Mouse (Mus musculus) ES-E14 (cell line): ENCODE results near the gene Ank2. TPM values are rescaled to one million over a fixed set of nuclear protein-coding genes. Genes with fewer than 3 reads are reported as not detected.

Source experiments
- DNase-seq: peaks from one replicate; pipeline ENCODE4 v3.0.0-alpha.2; 2013; ENCODE audit warnings: low read depth, low spot score
- H3K27ac ChIP-seq: 2 replicates; pipeline ENCODE4 v1.5.1; 2012; ENCODE audit warnings: low read depth, mild to moderate bottlenecking, low read length, moderate library complexity, mixed read lengths; ENCODE audit not compliant: poor library complexity, insufficient read depth, severe bottlenecking
- H3K36me3 ChIP-seq: 2 replicates; pipeline ENCODE4 v1.6.1; 2012; ENCODE audit warnings: mild to moderate bottlenecking, low read length, moderate library complexity, mixed read lengths; ENCODE audit not compliant: control insufficient read depth, poor library complexity, insufficient read depth, severe bottlenecking
- H3K4me1 ChIP-seq, 2 experiments: fragments of 150-350 bp in 1 of 2; sonication (generic) in 1 of 2; 2 replicates each; pipeline ENCODE4 v1.6.1; 2012; ENCODE audit warnings: low read length in 2 of 2, mild to moderate bottlenecking in 1 of 2, mixed read lengths in 1 of 2; ENCODE audit not compliant: control insufficient read depth in 2 of 2, insufficient read depth in 2 of 2, poor library complexity in 1 of 2
- H3K4me3 ChIP-seq, 2 experiments: fragments of 150-350 bp in 1 of 2; sonication (generic) in 1 of 2; 2 replicates each; pipeline ENCODE4 v1.5.1; 2012; ENCODE audit warnings: low read length in 2 of 2, low read depth in 1 of 2, mild to moderate bottlenecking in 1 of 2, mixed read lengths in 1 of 2; ENCODE audit not compliant: insufficient read depth in 1 of 2, poor library complexity in 1 of 2, severe bottlenecking in 1 of 2
- H3K9ac ChIP-seq: 2 replicates; pipeline ENCODE4 v1.6.1; 2012; ENCODE audit warnings: low read depth, mild to moderate bottlenecking, low read length, mixed read lengths; ENCODE audit not compliant: poor library complexity, insufficient read depth, severe bottlenecking
- H3K9me3 ChIP-seq: fragments of 150-350 bp; sonication (generic); 2 replicates; pipeline ENCODE4 v1.6.1; 2012; ENCODE audit warnings: low read depth, mild to moderate bottlenecking, low read length; ENCODE audit not compliant: control insufficient read depth, insufficient read depth
- CHD2 ChIP-seq: IDR thresholded peaks from 2 replicates; pipeline ENCODE4 v1.6.1; 2014; ENCODE audit warnings: mild to moderate bottlenecking, low read depth, low read length, inconsistent platforms
- HCFC1 ChIP-seq: IDR thresholded peaks from 2 replicates; pipeline ENCODE4 v1.6.1; 2012; ENCODE audit warnings: low read length, inconsistent platforms, borderline replicate concordance; ENCODE audit not compliant: insufficient read depth
- MAFK ChIP-seq: IDR thresholded peaks from 2 replicates; pipeline ENCODE4 v1.6.1; 2014; ENCODE audit warnings: mild to moderate bottlenecking, low read depth, low read length, inconsistent platforms; ENCODE audit not compliant: insufficient read depth
- ZC3H11A ChIP-seq: IDR thresholded peaks from 2 replicates; pipeline ENCODE4 v1.6.1; 2012; ENCODE audit warnings: low read depth, mild to moderate bottlenecking, inconsistent platforms, low read length, borderline replicate concordance
- ZNF384 ChIP-seq: IDR thresholded peaks from 2 replicates; pipeline ENCODE4 v1.6.1; 2012; ENCODE audit warnings: low read depth, low read length, inconsistent platforms
- in situ Hi-C, 2 experiments: fragments of 600-800 bp; cut with MboI; formaldehyde crosslinking; loops; one replicate each; pipeline ENCODE4 v1.15.1; 2025; ENCODE audit warnings: low sequenced_read_pairs in 2 of 2, inconsistent platforms in 1 of 2; ENCODE audit not compliant: unreplicated experiment in 2 of 2
- total RNA-seq: library from RNA; depleted of rRNA; stranded (reverse); fragments of 300-350 nt; gene quantifications from 2 replicates; pipeline ENCODE4 v1.2.3, GENCODE M21; 2012

Ank2 gene
- total RNA-seq, 1 experiment, result 15.2 TPM

DNA sequence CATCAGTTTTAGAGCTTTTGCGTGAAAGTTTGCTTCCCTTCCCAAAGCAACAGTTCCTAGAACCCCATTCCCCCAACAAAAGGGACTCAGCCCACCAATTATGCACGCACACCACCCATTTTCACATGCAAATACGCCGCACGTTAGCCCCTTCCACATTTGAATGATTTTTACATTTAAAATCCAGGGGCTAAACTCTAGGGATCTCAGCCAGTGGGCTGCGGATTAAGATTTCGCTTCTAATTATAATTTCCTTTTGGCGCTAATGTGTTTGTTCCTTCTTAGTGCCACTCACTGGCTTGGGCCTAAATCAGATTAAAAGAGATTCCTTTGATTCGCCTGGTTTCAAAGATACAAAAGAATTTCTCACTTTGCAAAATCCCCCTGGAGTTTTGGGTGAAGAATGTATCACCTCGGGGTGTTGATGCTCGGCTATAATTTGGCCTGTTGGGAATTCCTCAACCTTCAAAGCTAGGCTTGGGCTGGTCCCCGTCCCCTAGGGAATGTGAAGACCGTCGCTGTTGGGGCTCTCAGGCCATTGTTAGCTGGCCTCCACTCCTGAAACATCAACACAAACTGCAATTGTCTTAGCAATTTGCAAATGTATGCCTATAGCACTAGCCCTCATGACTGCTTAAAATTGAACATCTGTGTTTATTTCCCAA, 35.2 kb downstream of the Ank2 start:
- H3K27ac ChIP-seq, result no peak overlapping the region
- no peaks in the 10 kb centered on the region for H3K9me3 ChIP-seq
- no peak overlapping the region for H3K4me3 ChIP-seq
- no peaks in the 10 kb centered on the region for H3K36me3 ChIP-seq
- H3K9ac ChIP-seq, result no peak overlapping the region
- TF ChIP-seq ZC3H11A (no peak), HCFC1 (no peak)
- no peak for DNase-seq
- in situ Hi-C loops, result no loop called here
- H3K4me1 ChIP-seq, result peaks cover 10% of the 10 kb centered on the region in 2 experiments

DNA sequence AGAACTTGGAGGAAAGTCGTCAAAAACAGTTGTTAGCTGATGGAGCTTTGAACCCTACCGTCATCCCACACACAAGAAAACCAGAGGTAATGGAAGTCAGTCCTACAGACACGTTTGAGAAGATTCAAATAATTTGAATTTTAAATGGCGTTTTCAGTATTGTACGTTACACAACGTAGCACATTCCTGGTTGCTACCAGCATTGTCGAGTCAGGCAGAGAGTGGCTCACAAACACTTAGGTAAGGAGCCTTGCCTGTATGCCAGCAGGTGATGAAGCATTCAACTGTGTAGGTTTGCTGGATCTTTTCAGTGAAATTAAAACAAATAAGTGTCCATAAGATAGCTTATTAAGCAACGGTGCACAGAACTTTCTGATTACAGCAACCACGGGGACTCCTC, 36.0 kb downstream of the Ank2 start:
- Histone ChIP-seq H3K9ac (no peak overlapping the region), H3K27ac (no peak overlapping the region), H3K9me3 (no peaks in the 10 kb centered on the region), H3K4me3 (no peak overlapping the region), H3K4me1 (peaks cover 10 to 11% of the 10 kb centered on the region in 2 experiments), H3K36me3 (no peaks in the 10 kb centered on the region)
- no peak for DNase-seq
- TF ChIP-seq CHD2 (no peak), HCFC1 (no peak), ZC3H11A (no peak), MAFK (no peak), ZNF384 (no peak)
- in situ Hi-C loops, result no loop called here

DNA sequence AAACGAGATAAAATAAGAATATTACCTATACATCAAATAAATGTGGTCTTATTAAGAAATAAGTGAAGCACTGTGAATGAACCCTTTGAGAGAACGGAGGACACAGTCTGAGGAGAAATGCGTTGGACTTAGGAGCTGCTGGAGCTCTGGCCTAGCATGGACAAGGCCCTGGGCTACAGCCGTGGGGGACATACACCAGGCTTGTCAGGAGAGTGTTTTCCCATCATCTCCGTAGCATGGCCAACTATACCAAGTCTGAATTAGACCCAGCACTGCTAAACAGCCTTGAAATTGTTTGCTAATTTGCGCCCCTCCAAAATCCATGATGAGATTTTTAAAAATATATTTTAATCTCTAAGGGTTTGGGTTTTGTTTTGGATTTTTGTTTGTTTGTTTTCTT, 36.7 kb downstream of the Ank2 start:
- DNase-seq, result no peak
- Histone ChIP-seq H3K36me3 (no peaks in the 10 kb centered on the region), H3K9me3 (no peaks in the 10 kb centered on the region), H3K9ac (no peak overlapping the region), H3K27ac (no peak overlapping the region), H3K4me3 (no peak overlapping the region), H3K4me1 (peaks cover 10 to 11% of the 10 kb centered on the region in 2 experiments)
- in situ Hi-C loops, result no loop called here
- no peak for TF ChIP-seq CHD2
- TF ChIP-seq MAFK, result no peak
- TF ChIP-seq ZC3H11A, result no peak
- TF ChIP-seq ZNF384, result no peak
- TF ChIP-seq HCFC1, result no peak

- H3K9ac ChIP-seq, result no peak overlapping the region
- in situ Hi-C loops, result no loop called here
- no peak for TF ChIP-seq ZNF384
- no peak for TF ChIP-seq HCFC1
- TF ChIP-seq MAFK, result no peak
- TF ChIP-seq CHD2, result no peak
- TF ChIP-seq ZC3H11A, result no peak
- no peak overlapping the region for H3K4me3 ChIP-seq
- H3K4me1 ChIP-seq, result peaks cover 10 to 11% of the 10 kb centered on the region in 2 experiments
- H3K36me3 ChIP-seq, result no peaks in the 10 kb centered on the region
- no peak for DNase-seq
- H3K9me3 ChIP-seq, result no peaks in the 10 kb centered on the region
- H3K27ac ChIP-seq, result no peak overlapping the region
Measured at GRCm38 (mm10) chr3:127460891-127461437, 38.2 kb downstream of the Ank2 start.
